Comparison of ENCODE assay signal across 8 mouse cellular contexts in genomic region chr12:79028911-79029861, GRCm38 (mm10). TPM values are rescaled to one million over a fixed set of nuclear protein-coding genes. Genes with fewer than 3 reads are reported as not detected.
DNase-seq lines count a peak whose midpoint lies in the region; ATAC-seq and TF ChIP-seq lines count a peak whose summit lies in the region.

Plekhh1 (plus strand) TSS chr12:79029163.

- H3K27ac ChIP-seq in left cerebral cortex, adult 2 months, result peak within 1 kb of the TSS; percentile 68
- no peak within 1 kb of the TSS for H3K27ac ChIP-seq in limb, embryonic 14.5 days (replicated peaks; ENCODE audit: low read depth, low read length)
- peak within 1 kb of the TSS; percentile 70 for H3K27ac ChIP-seq in midbrain, embryonic 14.5 days (replicated peaks; ENCODE audit: low read depth, low read length)
- H3K27ac ChIP-seq in stomach, embryonic 15.5 days, result peak within 1 kb of the TSS; percentile 65

- TF ChIP-seq POLR2A in limb, embryonic 14.5 days (IDR thresholded peaks at IDR 0.05; ENCODE audit: borderline replicate concordance, extremely low read depth, insufficient read depth, insufficient read length), result 0 out of 2 replicates have a peak, but pooled peaks have one; percentile 45

- peak; percentile 68 for ATAC-seq in inflammation-experienced regulatory T-cells, adult 6 months
- ATAC-seq in limb, embryonic 14.5 days (ENCODE audit: low FRiP score, low read depth), result peak; percentile 78
- peak; percentile 89 for ATAC-seq in midbrain, embryonic 14.5 days (ENCODE audit: low FRiP score, low TSS enrichment)
- peak; percentile 87 for ATAC-seq in stomach, embryonic 15.5 days (ENCODE audit: insufficient read depth, low FRiP score, low read depth)

- H3K9ac ChIP-seq in limb, embryonic 14.5 days (ENCODE audit: low read depth, low read length, severe bottlenecking), result peak within 1 kb of the TSS; percentile 81
- peak within 1 kb of the TSS; percentile 89 for H3K9ac ChIP-seq in midbrain, embryonic 14.5 days (replicated peaks; ENCODE audit: low read length)
- H3K9ac ChIP-seq in stomach, embryonic 15.5 days, result peak within 1 kb of the TSS; percentile 74

- H3K9me3 ChIP-seq in limb, embryonic 14.5 days (ENCODE audit: control insufficient read depth, low read length), result no peaks in the 10 kb centered on the region
- H3K9me3 ChIP-seq in midbrain, embryonic 14.5 days (ENCODE audit: control insufficient read depth, low read length), result no peaks in the 10 kb centered on the region
- H3K9me3 ChIP-seq in stomach, embryonic 15.5 days, result no peaks in the 10 kb centered on the region

- peak within 1 kb of the TSS; percentile 99 for H3K4me2 ChIP-seq in limb, embryonic 14.5 days (replicated peaks; ENCODE audit: low read depth, low read length, severe bottlenecking)
- H3K4me2 ChIP-seq in midbrain, embryonic 14.5 days (ENCODE audit: low read length), result peak within 1 kb of the TSS; percentile 94
- H3K4me2 ChIP-seq in stomach, embryonic 15.5 days, result peak within 1 kb of the TSS; percentile 93

- WGBS in limb, embryonic 14.5 days, result under 1% methylated on average over 54 of the region's 80 CpGs
- WGBS in midbrain, embryonic 14.5 days, result under 1% methylated on average over 75 of the region's 80 CpGs
- under 1% methylated on average over 80 of the region's 80 CpGs for WGBS in stomach, embryonic 15.5 days

- DNase-seq in left cerebral cortex, adult 2 months (ENCODE audit: extremely low spot score in 1 of 2, low spot score in 2 of 2), result peak; percentile 37 to 46
- DNase-seq in left cerebral cortex, adult 11 months (ENCODE audit: low spot score), result no peak
- DNase-seq in cerebellum, adult 9-11 months, result peak; percentile 62
- peak; percentile 53 for DNase-seq in gastrocnemius, postnatal 10 days
- DNase-seq in limb, embryonic 14.5 days (ENCODE audit: low spot score), result peak; percentile 44
- DNase-seq in midbrain, embryonic 14.5 days, result peak; percentile 84

- peaks cover 12% of the 10 kb centered on the region for H3K4me1 ChIP-seq in limb, embryonic 14.5 days (ENCODE audit: control insufficient read depth, insufficient read depth, low read length)
- H3K4me1 ChIP-seq in midbrain, embryonic 14.5 days (ENCODE audit: control insufficient read depth, insufficient read depth, low read length), result peaks cover 3% of the 10 kb centered on the region; the same call in 1 of the 2 replicates
- no peaks in the 10 kb centered on the region for H3K4me1 ChIP-seq in stomach, embryonic 15.5 days

- H3K27me3 ChIP-seq in limb, embryonic 14.5 days (ENCODE audit: control insufficient read depth, insufficient read depth, low read length), result no peaks in the 10 kb centered on the region
- H3K27me3 ChIP-seq in midbrain, embryonic 14.5 days (ENCODE audit: control insufficient read depth, insufficient read depth, low read length), result no peaks in the 10 kb centered on the region
- no peaks in the 10 kb centered on the region for H3K27me3 ChIP-seq in stomach, embryonic 15.5 days (replicated peaks)

- no peaks in the 10 kb centered on the region for H3K36me3 ChIP-seq in limb, embryonic 14.5 days (ENCODE audit: control insufficient read depth, insufficient read depth, low read length)
- no peaks in the 10 kb centered on the region for H3K36me3 ChIP-seq in midbrain, embryonic 14.5 days (ENCODE audit: control insufficient read depth, insufficient read depth, low read length)
- no peaks in the 10 kb centered on the region for H3K36me3 ChIP-seq in stomach, embryonic 15.5 days

- intact Hi-C loops in left cerebral cortex, adult 2 months (cut with DNase I), result no loop called here

- TF ChIP-seq CTCF in left cerebral cortex, adult 2 months (IDR thresholded peaks at IDR 0.05), result no peak; the same call in 1 of the 2 replicates

- peak within 1 kb of the TSS; percentile 68 for H3K4me3 ChIP-seq in left cerebral cortex, adult 2 months
- peak within 1 kb of the TSS; percentile 76 for H3K4me3 ChIP-seq in limb, embryonic 14.5 days (replicated peaks; ENCODE audit: low read length)
- peak within 1 kb of the TSS; percentile 81 for H3K4me3 ChIP-seq in midbrain, embryonic 14.5 days (replicated peaks; ENCODE audit: low read depth, low read length)
- H3K4me3 ChIP-seq in stomach, embryonic 15.5 days (replicated peaks), result peak within 1 kb of the TSS; percentile 78

RNA-seq across cellular contexts. Expression of gene Plekhh1, which starts in this region (rescaled TPM):
- total RNA-seq in left cerebral cortex, adult 2 months (2021), result 10 to 100 TPM in 1 of 2 experiments, 1 to 10 TPM in 1; 9.1 to 12.1 TPM
- 1 to 10 TPM; 1.3 to 1.4 TPM for total RNA-seq in gastrocnemius, postnatal 10 days (2021)
- polyA plus RNA-seq in inflammation-experienced regulatory T-cells, adult 6 months (2017; shearing (Covaris generic)), result under 1 TPM; 0.07 to 0.14 (median 0.09) TPM
- polyA plus RNA-seq in limb, embryonic 14.5 days (2012; rRNA removed), result 4.9 and 5.1 TPM in 2 replicates
- polyA plus RNA-seq in limb, embryonic 14.5 days (2014; fragmentation: Nextera tagmentation; extraction: Ambion mirVana), result 2.3 and 2.5 TPM in 2 replicates
- 1.9 and 3.1 TPM in 2 replicates for polyA plus RNA-seq in midbrain, embryonic 14.5 days (2014; fragmentation: Nextera tagmentation; extraction: Ambion mirVana)
- 4.9 and 5.5 TPM in 2 replicates for polyA plus RNA-seq in stomach, embryonic 15.5 days (2015; fragmentation: Nextera tagmentation; extraction: Ambion mirVana)

Comparison
In these comparisons a context has a peak if more than half of its experiments do, and no peak if none do; other contexts are left out.
1. RNA of gene Plekhh1 (total RNA-seq): 9.1 to 12.1 TPM in left cerebral cortex, adult 2 months; 1.3 to 1.4 TPM in gastrocnemius, postnatal 10 days; every median in the first group is over 4 times any median in the second.
2. Peak in ATAC-seq in inflammation-experienced regulatory T-cells, adult 6 months; RNA of the gene not detected or under 1 TPM.
3. Peak in every context shown above with its lines, with median percentiles within 50 percentile points of each other: H3K4me3 ChIP-seq, ATAC-seq, H3K4me2 ChIP-seq and H3K9ac ChIP-seq.